Mouse (Mus musculus): ENCODE results near the gene Tbc1d22a. TPM values are rescaled to one million over a fixed set of nuclear protein-coding genes. Genes with fewer than 3 reads are reported as not detected.
A peak's percentile ranks its signal among the peaks of the same experiment; 100 is the strongest.

Gene Tbc1d22a
- polyA plus RNA-seq, 1 experiment from 2014 or later: 11.6 TPM

DNA sequence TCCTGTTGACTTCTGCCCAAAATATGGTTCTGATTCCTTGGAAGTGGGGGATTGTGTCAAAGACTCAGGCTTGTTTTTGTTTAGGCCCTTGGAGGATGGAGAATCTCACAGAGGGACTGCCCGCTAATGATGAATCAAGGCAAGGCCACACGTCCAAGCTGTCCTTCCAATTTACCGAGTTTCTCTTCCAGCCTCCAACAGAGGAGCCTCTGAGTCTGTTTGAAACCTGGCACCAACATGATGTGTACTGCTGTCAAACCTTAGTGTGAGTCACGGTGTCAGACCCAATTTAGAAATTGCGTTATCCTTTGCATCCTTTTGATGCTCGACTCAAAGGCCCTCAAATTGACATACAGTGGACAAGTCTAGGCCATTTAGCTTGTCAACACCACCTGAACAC lies 126.5 kb downstream of the Tbc1d22a start:
- ATAC-seq: no peak
- no peaks in the 10 kb centered on the region for H3K36me3 ChIP-seq (ENCODE audit: control insufficient read depth, insufficient read depth)

DNA sequence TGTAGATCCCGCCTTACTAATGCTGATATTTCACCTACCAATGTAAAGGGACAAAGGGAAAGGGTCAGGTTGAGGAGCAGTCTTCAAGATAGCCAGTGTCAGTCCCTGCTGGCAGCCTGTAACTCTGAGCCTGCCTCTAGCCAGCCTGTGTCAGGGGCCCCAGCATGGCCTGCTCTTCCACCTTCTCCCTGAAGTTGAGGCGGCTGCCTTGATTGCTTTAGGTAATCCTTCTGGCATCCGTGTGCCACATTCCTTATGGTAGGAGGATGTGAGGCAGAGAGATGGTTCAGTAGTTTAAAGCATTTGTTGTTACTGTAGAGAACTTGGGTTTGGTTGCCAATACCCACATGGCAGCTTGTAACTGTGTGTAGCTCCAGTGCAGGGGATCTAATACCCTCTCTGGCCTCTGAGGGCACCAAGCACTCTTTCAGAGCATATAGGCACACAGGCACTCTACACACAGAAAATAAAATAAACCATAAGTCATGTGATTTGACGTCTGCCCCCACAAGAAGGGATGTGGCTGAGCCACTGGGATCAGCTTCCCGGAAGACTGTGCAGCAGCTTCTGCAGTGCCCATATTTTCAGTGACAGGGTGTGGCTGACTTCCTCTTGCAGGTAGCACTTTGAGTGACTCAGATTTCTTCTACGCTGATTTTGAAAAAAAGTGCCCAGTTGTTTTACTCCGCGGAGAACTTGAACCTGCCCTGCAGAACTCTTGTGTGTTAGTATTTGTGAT lies 128.5 kb downstream of the Tbc1d22a start:
- no peaks in the 10 kb centered on the region for H3K9me3 ChIP-seq (ENCODE audit: control insufficient read depth, low read length)
- no peaks in the 10 kb centered on the region for H3K27me3 ChIP-seq (replicated peaks; ENCODE audit: control insufficient read depth, insufficient read depth, low read length)
- no peak overlapping the region for H3K4me3 ChIP-seq (replicated peaks; ENCODE audit: low read length)
- no peaks in the 10 kb centered on the region for H3K36me3 ChIP-seq (ENCODE audit: control insufficient read depth, insufficient read depth)
- H3K4me1 ChIP-seq (replicated peaks; ENCODE audit: control insufficient read depth, insufficient read depth, low read length): peaks cover 46% of the 10 kb centered on the region
- 90% methylated on average over 8 of the region's 8 CpGs for whole genome bisulfite sequencing
- H3K4me2 ChIP-seq (ENCODE audit: low read length): no peak overlapping the region
- no peak for ATAC-seq
- H3K27ac ChIP-seq (ENCODE audit: low read length): no peak overlapping the region
- H3K9ac ChIP-seq (replicated peaks; ENCODE audit: low read depth, low read length): no peak overlapping the region

More for the DNA sequence above, 126.5 kb downstream of the Tbc1d22a start:
- Histone ChIP-seq H3K27ac (ENCODE audit: low read length) (no peak overlapping the region), H3K4me3 (replicated peaks; ENCODE audit: low read length) (no peak overlapping the region), H3K4me1 (replicated peaks; ENCODE audit: control insufficient read depth, insufficient read depth, low read length) (peaks cover 31% of the 10 kb centered on the region), H3K9me3 (ENCODE audit: control insufficient read depth, low read length) (no peaks in the 10 kb centered on the region), H3K27me3 (replicated peaks; ENCODE audit: control insufficient read depth, insufficient read depth, low read length) (no peaks in the 10 kb centered on the region), H3K4me2 (ENCODE audit: low read length) (no peak overlapping the region), H3K9ac (replicated peaks; ENCODE audit: low read depth, low read length) (no peak overlapping the region)
- WGBS: 65% methylated on average over 6 of the region's 6 CpGs

DNA sequence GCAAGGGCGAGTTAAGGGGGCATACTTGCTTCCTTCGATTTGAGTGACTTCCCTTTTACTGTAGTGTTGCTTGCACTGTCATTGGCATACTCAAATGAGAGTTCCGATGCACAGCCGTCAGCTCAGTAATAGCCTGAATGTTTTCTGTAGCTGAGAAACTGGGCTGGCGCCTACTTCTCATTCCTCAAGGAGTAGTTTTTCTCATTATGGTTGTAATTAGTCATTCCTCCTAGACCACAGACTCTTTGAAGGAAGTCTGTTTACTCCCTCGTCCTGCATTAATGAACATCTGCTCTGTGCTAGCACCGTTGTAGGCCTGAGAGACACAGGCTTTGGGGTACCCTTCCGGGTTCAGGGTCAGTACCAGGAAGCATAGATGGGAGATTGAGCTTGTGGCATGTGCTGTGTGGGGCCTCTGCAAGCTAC lies 130.7 kb downstream of the Tbc1d22a start:
- Histone ChIP-seq H3K4me2 (ENCODE audit: low read length) (no peak overlapping the region), H3K4me3 (replicated peaks; ENCODE audit: low read length) (no peak overlapping the region), H3K36me3 (ENCODE audit: control insufficient read depth, insufficient read depth) (no peaks in the 10 kb centered on the region), H3K27me3 (replicated peaks; ENCODE audit: control insufficient read depth, insufficient read depth, low read length) (no peaks in the 10 kb centered on the region), H3K27ac (ENCODE audit: low read length) (peak overlapping the region; percentile 29; the same call in 1 of the 2 replicates), H3K9me3 (ENCODE audit: control insufficient read depth, low read length) (no peaks in the 10 kb centered on the region), H3K9ac (replicated peaks; ENCODE audit: low read depth, low read length) (no peak overlapping the region), H3K4me1 (replicated peaks; ENCODE audit: control insufficient read depth, insufficient read depth, low read length) (peaks cover 45% of the 10 kb centered on the region)
- peak; percentile 76 for ATAC-seq
- WGBS: 15% methylated on average over 8 of the region's 8 CpGs

DNA sequence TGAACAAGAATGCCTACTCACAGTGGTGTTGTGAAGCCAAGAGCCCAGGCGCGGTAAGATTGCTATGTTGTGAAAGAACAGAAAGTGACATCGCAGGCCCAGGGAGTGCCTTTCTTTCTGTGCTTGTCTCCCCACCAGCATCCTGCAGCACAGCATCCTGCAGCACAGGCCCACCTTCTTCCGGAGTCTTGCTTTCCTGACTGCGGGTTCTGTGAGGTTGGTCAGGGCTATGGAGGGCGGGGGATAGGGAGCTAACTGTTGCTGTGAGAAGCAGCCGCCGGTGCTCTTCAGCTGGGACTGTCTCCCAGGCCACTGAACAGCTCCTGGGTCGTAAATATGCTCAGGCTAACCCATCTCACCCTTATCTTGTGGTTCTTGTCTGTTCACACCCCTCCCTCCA lies 131.6 kb downstream of the Tbc1d22a start:
- WGBS: 37% methylated on average over 9 of the region's 9 CpGs
- Histone ChIP-seq H3K9me3 (ENCODE audit: control insufficient read depth, low read length) (no peaks in the 10 kb centered on the region), H3K4me2 (ENCODE audit: low read length) (no peak overlapping the region), H3K4me3 (replicated peaks; ENCODE audit: low read length) (no peak overlapping the region), H3K27ac (ENCODE audit: low read length) (peak overlapping the region; percentile 43; the same call in 1 of the 2 replicates), H3K27me3 (replicated peaks; ENCODE audit: control insufficient read depth, insufficient read depth, low read length) (no peaks in the 10 kb centered on the region), H3K36me3 (ENCODE audit: control insufficient read depth, insufficient read depth) (no peaks in the 10 kb centered on the region), H3K4me1 (replicated peaks; ENCODE audit: control insufficient read depth, insufficient read depth, low read length) (peaks cover 40% of the 10 kb centered on the region), H3K9ac (replicated peaks; ENCODE audit: low read depth, low read length) (no peak overlapping the region)
- ATAC-seq: no peak

DNA sequence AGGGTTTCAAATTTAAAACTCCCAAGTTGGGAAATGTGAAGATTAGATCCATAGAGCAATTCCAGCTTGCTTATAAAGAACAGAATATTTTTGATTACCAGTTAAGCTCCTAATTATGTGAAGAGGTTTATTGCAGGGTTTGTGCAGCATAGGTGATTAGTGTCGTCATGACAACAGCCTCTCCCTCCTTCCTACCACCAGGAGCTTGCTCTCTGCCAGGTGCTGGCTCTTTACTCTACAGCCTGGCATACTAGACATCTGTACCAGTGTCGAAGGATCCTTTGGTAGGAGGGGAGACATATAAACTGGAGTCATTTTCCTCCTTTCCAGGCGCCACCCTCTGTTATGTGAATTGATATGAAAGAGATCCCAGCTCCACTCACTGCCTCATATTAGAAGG lies 132.3 kb downstream of the Tbc1d22a start:
- Histone ChIP-seq H3K36me3 (ENCODE audit: control insufficient read depth, insufficient read depth) (no peaks in the 10 kb centered on the region), H3K4me1 (replicated peaks; ENCODE audit: control insufficient read depth, insufficient read depth, low read length) (peaks cover 40% of the 10 kb centered on the region), H3K27ac (ENCODE audit: low read length) (no peak overlapping the region), H3K4me2 (ENCODE audit: low read length) (no peak overlapping the region), H3K4me3 (replicated peaks; ENCODE audit: low read length) (no peak overlapping the region), H3K27me3 (replicated peaks; ENCODE audit: control insufficient read depth, insufficient read depth, low read length) (no peaks in the 10 kb centered on the region), H3K9ac (replicated peaks; ENCODE audit: low read depth, low read length) (no peak overlapping the region), H3K9me3 (ENCODE audit: control insufficient read depth, low read length) (no peaks in the 10 kb centered on the region)
- peak; percentile 68 for ATAC-seq
- WGBS: 25% methylated on average over 3 of the region's 3 CpGs

DNA sequence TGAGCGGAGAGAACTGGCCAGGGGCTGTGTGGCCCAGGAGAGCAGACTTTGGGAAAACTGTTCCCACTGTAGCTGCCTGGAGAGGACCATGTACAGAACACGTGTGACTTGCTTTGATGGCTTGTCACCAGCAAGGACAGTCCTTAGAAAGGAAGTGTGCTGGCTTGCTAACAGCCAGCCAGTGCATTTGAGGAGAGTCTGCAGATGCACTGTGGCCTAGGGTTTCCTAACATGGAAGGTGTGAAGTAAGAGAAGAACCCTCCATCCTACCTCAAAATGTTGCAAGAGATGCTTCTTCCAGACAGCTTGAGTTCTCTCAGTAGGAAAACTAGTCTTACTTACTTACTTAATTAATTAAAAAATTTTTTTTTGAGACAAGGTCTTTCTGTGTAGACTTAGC lies 140.7 kb downstream of the Tbc1d22a start:
- 82% methylated on average over 2 of the region's 2 CpGs for WGBS
- Histone ChIP-seq H3K4me3 (replicated peaks; ENCODE audit: low read length) (no peak overlapping the region), H3K27me3 (replicated peaks; ENCODE audit: control insufficient read depth, insufficient read depth, low read length) (no peaks in the 10 kb centered on the region), H3K9me3 (ENCODE audit: control insufficient read depth, low read length) (no peaks in the 10 kb centered on the region), H3K9ac (replicated peaks; ENCODE audit: low read depth, low read length) (no peak overlapping the region), H3K4me1 (replicated peaks; ENCODE audit: control insufficient read depth, insufficient read depth, low read length) (peaks cover 2% of the 10 kb centered on the region; the same call in 1 of the 2 replicates), H3K4me2 (ENCODE audit: low read length) (no peak overlapping the region), H3K36me3 (ENCODE audit: control insufficient read depth, insufficient read depth) (no peaks in the 10 kb centered on the region), H3K27ac (ENCODE audit: low read length) (no peak overlapping the region)
- ATAC-seq: no peak

DNA sequence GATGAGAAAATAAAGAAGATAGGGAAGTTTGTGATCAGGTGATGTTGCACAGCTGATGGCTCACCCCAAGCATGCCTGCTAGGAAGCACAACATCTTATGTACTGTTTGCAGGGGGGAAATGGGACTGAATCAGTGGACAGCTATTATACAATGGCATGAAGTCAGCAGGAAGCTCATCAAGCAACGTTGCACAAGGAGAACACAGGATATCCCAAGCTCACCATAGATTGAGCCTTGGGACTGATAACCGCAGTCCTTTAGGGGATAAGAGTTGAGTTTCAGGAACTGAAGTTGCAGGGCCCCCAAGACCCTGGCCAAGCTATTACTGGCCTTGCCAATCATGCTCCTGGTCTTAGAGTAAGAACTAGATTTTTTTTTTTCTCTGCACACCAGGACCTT lies 141.6 kb downstream of the Tbc1d22a start:
- WGBS: 84% methylated on average over 2 of the region's 2 CpGs
- Histone ChIP-seq H3K4me2 (ENCODE audit: low read length) (no peak overlapping the region), H3K4me3 (replicated peaks; ENCODE audit: low read length) (no peak overlapping the region), H3K9ac (replicated peaks; ENCODE audit: low read depth, low read length) (no peak overlapping the region), H3K36me3 (ENCODE audit: control insufficient read depth, insufficient read depth) (no peaks in the 10 kb centered on the region), H3K27ac (ENCODE audit: low read length) (no peak overlapping the region), H3K9me3 (ENCODE audit: control insufficient read depth, low read length) (no peaks in the 10 kb centered on the region), H3K4me1 (replicated peaks; ENCODE audit: control insufficient read depth, insufficient read depth, low read length) (peaks cover 2% of the 10 kb centered on the region; the same call in 1 of the 2 replicates), H3K27me3 (replicated peaks; ENCODE audit: control insufficient read depth, insufficient read depth, low read length) (no peaks in the 10 kb centered on the region)
- no peak for ATAC-seq

DNA sequence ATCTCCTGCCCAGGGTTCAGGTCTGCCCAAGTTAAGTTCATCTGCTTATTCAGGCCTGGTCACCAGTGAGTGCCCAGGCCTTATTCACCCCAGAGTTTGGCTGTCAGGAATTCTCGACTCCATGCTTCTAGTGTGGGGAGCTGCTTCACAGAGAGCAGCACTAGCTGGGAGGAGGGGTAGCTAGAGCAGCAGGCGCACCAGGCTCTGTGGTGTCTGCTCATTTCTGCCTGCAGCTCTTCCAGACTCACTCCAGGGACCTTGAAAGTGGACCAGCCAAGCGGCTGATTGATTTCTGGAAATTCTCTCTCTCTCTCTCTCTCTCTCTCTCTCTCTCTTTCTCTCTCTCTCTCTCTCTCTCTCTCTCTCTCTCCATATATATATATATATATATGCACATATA lies 146.1 kb downstream of the Tbc1d22a start:
- no peak overlapping the region for H3K4me2 ChIP-seq (ENCODE audit: low read length)
- no peak overlapping the region for H3K4me3 ChIP-seq (replicated peaks; ENCODE audit: low read length)
- no peak overlapping the region for H3K9ac ChIP-seq (replicated peaks; ENCODE audit: low read depth, low read length)
- no peaks in the 10 kb centered on the region for H3K27me3 ChIP-seq (replicated peaks; ENCODE audit: control insufficient read depth, insufficient read depth, low read length)
- no peak for ATAC-seq
- H3K4me1 ChIP-seq (replicated peaks; ENCODE audit: control insufficient read depth, insufficient read depth, low read length): peaks cover 36% of the 10 kb centered on the region
- no peaks in the 10 kb centered on the region for H3K9me3 ChIP-seq (ENCODE audit: control insufficient read depth, low read length)
- no peaks in the 10 kb centered on the region for H3K36me3 ChIP-seq (ENCODE audit: control insufficient read depth, insufficient read depth)
- 70% methylated on average over 3 of the region's 3 CpGs for WGBS
- no peak overlapping the region for H3K27ac ChIP-seq (ENCODE audit: low read length)

DNA sequence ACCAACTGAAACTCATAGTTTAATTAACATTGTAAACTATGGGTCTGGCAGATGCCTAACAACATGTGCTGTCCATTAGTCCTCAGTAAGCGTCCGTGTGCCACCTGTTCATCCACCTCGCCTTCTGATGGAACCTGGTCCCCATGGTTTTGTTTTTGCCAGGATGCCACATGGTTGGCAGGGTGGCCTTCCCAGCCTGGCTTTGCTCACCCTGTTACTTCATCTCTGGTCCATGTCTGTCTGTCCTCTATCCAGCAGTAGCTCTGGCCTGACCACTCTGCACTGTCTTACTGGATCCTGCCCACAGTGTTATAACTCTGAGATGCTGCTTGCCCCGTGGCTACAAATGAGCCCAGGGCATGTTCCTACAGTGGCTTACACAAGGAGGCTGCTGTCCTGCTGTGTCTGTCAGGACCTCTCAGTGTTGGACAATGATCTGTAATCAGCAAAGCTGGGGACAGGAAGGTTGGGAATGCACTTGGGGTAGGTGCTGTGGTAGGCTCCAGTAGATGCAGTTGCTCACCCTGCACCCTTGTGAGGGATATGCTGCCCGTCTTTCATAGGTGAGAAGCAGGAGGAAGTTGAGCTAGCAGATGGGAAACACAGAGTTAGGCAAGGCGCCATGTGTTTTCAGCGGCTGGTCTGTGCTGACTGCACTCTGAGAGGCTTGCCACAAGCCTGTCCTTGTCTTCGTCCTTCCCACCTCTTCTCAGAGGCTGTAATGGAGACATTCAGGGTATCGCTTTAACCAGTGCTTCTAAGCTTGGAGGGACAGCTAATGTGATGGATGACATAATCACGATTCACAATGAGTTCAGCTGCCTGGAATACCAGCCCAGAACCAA lies 148.3 kb downstream of the Tbc1d22a start:
- ATAC-seq: peak; percentile 80
- no peaks in the 10 kb centered on the region for H3K36me3 ChIP-seq (ENCODE audit: control insufficient read depth, insufficient read depth)
- H3K27ac ChIP-seq (ENCODE audit: low read length): peak overlapping the region; percentile 58
- WGBS: 37% methylated on average over 10 of the region's 10 CpGs
- H3K27me3 ChIP-seq (replicated peaks; ENCODE audit: control insufficient read depth, insufficient read depth, low read length): no peaks in the 10 kb centered on the region
- no peak overlapping the region for H3K4me2 ChIP-seq (ENCODE audit: low read length)
- no peak overlapping the region for H3K9ac ChIP-seq (replicated peaks; ENCODE audit: low read depth, low read length)
- H3K4me3 ChIP-seq (replicated peaks; ENCODE audit: low read length): no peak overlapping the region
- no peaks in the 10 kb centered on the region for H3K9me3 ChIP-seq (ENCODE audit: control insufficient read depth, low read length)
- H3K4me1 ChIP-seq (replicated peaks; ENCODE audit: control insufficient read depth, insufficient read depth, low read length): peaks cover 52% of the 10 kb centered on the region
